Mouse (Mus musculus) liver, postnatal 0 days (tissue): Measurements from ENCODE around the gene Guca2b.

Experiments used
- CTCF ChIP-seq: sonication (generic); IDR thresholded peaks from 2 replicates; pipeline ENCODE4 v1.5.1; 2016; ENCODE audit warnings: antibody characterized with exemption, low read depth
- EP300 ChIP-seq: IDR thresholded peaks from 2 replicates; pipeline ENCODE4 v1.6.1; 2016; ENCODE audit warnings: antibody characterized with exemption, low read depth, mild to moderate bottlenecking

GRCm38 (mm10) chr4:119682596-119682995 lies 23.8 kb upstream of the Guca2b start:
- no peak for TF ChIP-seq CTCF
- TF ChIP-seq EP300 = no peak
